ENCODE assay signal across 10 mouse cellular contexts in the genomic region with DNA sequence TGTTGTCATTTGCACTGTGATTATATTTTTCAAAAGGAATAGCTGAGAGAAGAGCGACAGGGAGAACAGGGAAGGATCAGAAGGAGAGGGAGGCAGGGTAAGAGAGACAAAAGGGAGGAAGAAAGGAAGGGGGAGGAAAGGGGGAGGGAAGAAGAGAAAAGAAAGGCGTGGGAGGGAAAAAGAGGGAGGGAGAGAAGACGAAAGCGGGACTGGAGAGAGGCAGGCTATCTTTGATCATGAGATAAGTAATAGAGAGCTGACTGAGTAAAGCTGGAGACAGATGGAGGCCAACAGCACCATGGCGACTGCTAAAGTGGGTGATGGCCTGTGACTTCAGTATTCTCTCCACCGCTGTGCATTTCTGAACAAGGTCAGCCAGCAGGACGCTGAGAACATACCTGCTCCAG.
DNase-seq lines count a peak whose midpoint lies in the region; ATAC-seq and TF ChIP-seq lines count a peak whose summit lies in the region.
"Had no signal": no experiment of that assay in that cellular context is flagged by ENCODE, and none has a peak within 500 bp of the region (broad histone marks: within the 10 kb centered on the region; RNA-seq: fewer than 3 reads in every experiment).

No protein-coding gene starts in this region.

- TF ChIP-seq CTCF in kidney, postnatal 0 days (IDR thresholded peaks at IDR 0.05; ENCODE audit: low read depth) = no peak
- TF ChIP-seq CTCF in gastrocnemius, adult 2 months (IDR thresholded peaks at IDR 0.05) = no peak

- DNase-seq in kidney, postnatal 0 days (ENCODE audit: low spot score) = peak; percentile 68
- DNase-seq in kidney, adult 18-20 months = no peak
- DNase-seq in midbrain, embryonic 14.5 days = peak; percentile 59
- DNase-seq in gastrocnemius, adult 2 months = no peak
- no peak for DNase-seq in cerebellum, postnatal 4 days (ENCODE audit: low spot score in 2 of 2)
- DNase-seq: kidney, postnatal 4 days; lung, adult 2 months had no signal

- ATAC-seq in kidney, postnatal 0 days (replicated peaks; ENCODE audit: low FRiP score, low read depth) = no peak
- no peak for ATAC-seq in embryonic facial prominence, embryonic 13.5 days (ENCODE audit: insufficient number of reproducible peaks, insufficient read depth, low FRiP score, low TSS enrichment, low read depth)
- peak; percentile 72 for ATAC-seq in forebrain, embryonic 15.5 days (replicated peaks)
- ATAC-seq in midbrain, embryonic 14.5 days (ENCODE audit: low FRiP score, low TSS enrichment) = peak; percentile 62; the same call in 1 of the 2 replicates
- ATAC-seq: activated CD4-positive, CD25-positive, alpha-beta regulatory T cell, adult 4 months had no signal

- 0 out of 2 replicates have a peak, but pooled peaks cover 6% of the 10 kb centered on the region for H3K4me1 ChIP-seq in kidney, postnatal 0 days (replicated peaks; ENCODE audit: insufficient read depth, low read length)
- H3K4me1 ChIP-seq in embryonic facial prominence, embryonic 13.5 days = peaks cover 8% of the 10 kb centered on the region; the same call in 1 of the 2 replicates
- H3K4me1 ChIP-seq in forebrain, embryonic 15.5 days = peaks cover 14% of the 10 kb centered on the region
- H3K4me1 ChIP-seq in midbrain, embryonic 14.5 days (ENCODE audit: control insufficient read depth, insufficient read depth, low read length) = peaks cover 18% of the 10 kb centered on the region

- H3K9me3 ChIP-seq in kidney, postnatal 0 days (replicated peaks; ENCODE audit: low read length) = no peaks in the 10 kb centered on the region
- H3K9me3 ChIP-seq in embryonic facial prominence, embryonic 13.5 days = no peaks in the 10 kb centered on the region
- H3K9me3 ChIP-seq in forebrain, embryonic 15.5 days = no peaks in the 10 kb centered on the region
- H3K9me3 ChIP-seq in midbrain, embryonic 14.5 days (ENCODE audit: control insufficient read depth, low read length) = no peaks in the 10 kb centered on the region

- no peaks in the 10 kb centered on the region for H3K27me3 ChIP-seq in kidney, postnatal 0 days (ENCODE audit: insufficient read depth, low read length)
- no peaks in the 10 kb centered on the region for H3K27me3 ChIP-seq in embryonic facial prominence, embryonic 13.5 days
- no peaks in the 10 kb centered on the region for H3K27me3 ChIP-seq in forebrain, embryonic 15.5 days
- no peaks in the 10 kb centered on the region for H3K27me3 ChIP-seq in midbrain, embryonic 14.5 days (ENCODE audit: control insufficient read depth, insufficient read depth, low read length)

- peak overlapping the region; percentile 75 for H3K27ac ChIP-seq in kidney, postnatal 0 days
- H3K27ac ChIP-seq in embryonic facial prominence, embryonic 13.5 days = peak overlapping the region; percentile 62
- peak overlapping the region; percentile 75 for H3K27ac ChIP-seq in forebrain, embryonic 15.5 days (replicated peaks)
- peak overlapping the region; percentile 73 for H3K27ac ChIP-seq in midbrain, embryonic 14.5 days (replicated peaks; ENCODE audit: low read depth, low read length)
- no peak overlapping the region for H3K27ac ChIP-seq in gastrocnemius, adult 2 months

- no peak overlapping the region for H3K4me3 ChIP-seq in kidney, postnatal 0 days (replicated peaks; ENCODE audit: low read depth, low read length)
- H3K4me3 ChIP-seq in embryonic facial prominence, embryonic 13.5 days = no peak overlapping the region
- H3K4me3 ChIP-seq in forebrain, embryonic 15.5 days = no peak overlapping the region
- no peak overlapping the region for H3K4me3 ChIP-seq in midbrain, embryonic 14.5 days (replicated peaks; ENCODE audit: low read depth, low read length)
- H3K4me3 ChIP-seq in gastrocnemius, adult 2 months = no peak overlapping the region

- H3K4me2 ChIP-seq in kidney, postnatal 0 days (ENCODE audit: low read length) = no peak overlapping the region
- no peak overlapping the region for H3K4me2 ChIP-seq in embryonic facial prominence, embryonic 13.5 days
- no peak overlapping the region for H3K4me2 ChIP-seq in forebrain, embryonic 15.5 days (replicated peaks)
- H3K4me2 ChIP-seq in midbrain, embryonic 14.5 days (ENCODE audit: low read length) = peak overlapping the region; percentile 38

- H3K9ac ChIP-seq in kidney, postnatal 0 days (ENCODE audit: low read depth, low read length) = no peak overlapping the region
- no peak overlapping the region for H3K9ac ChIP-seq in embryonic facial prominence, embryonic 13.5 days
- H3K9ac ChIP-seq in forebrain, embryonic 15.5 days (replicated peaks) = no peak overlapping the region
- H3K9ac ChIP-seq in midbrain, embryonic 14.5 days (replicated peaks; ENCODE audit: low read length) = peak overlapping the region; percentile 31; the same call in 1 of the 2 replicates

- no peaks in the 10 kb centered on the region for H3K36me3 ChIP-seq in kidney, postnatal 0 days (ENCODE audit: insufficient read depth, low read length)
- peaks cover 11% of the 10 kb centered on the region; the same call in 1 of the 2 replicates for H3K36me3 ChIP-seq in embryonic facial prominence, embryonic 13.5 days
- H3K36me3 ChIP-seq in forebrain, embryonic 15.5 days = no peaks in the 10 kb centered on the region
- H3K36me3 ChIP-seq in midbrain, embryonic 14.5 days (ENCODE audit: control insufficient read depth, insufficient read depth, low read length) = no peaks in the 10 kb centered on the region

- intact Hi-C loops in gastrocnemius, adult 2 months (cut with DNase I) = no loop called here

- 29% methylated on average over 7 of the region's 7 CpGs for WGBS in kidney, postnatal 0 days
- WGBS in embryonic facial prominence, embryonic 13.5 days = 64% methylated on average over 7 of the region's 7 CpGs
- WGBS in forebrain, embryonic 15.5 days = 25% methylated on average over 7 of the region's 7 CpGs
- 5% methylated on average over 7 of the region's 7 CpGs for WGBS in midbrain, embryonic 14.5 days

Comparison
In these comparisons a context has a peak if more than half of its experiments do, and no peak if none do; other contexts are left out.
1. DNase-seq: peak in kidney, postnatal 0 days (single experiment) and midbrain, embryonic 14.5 days (single experiment); none in kidney, adult 18-20 months (single experiment), gastrocnemius, adult 2 months (single experiment) and cerebellum, postnatal 4 days (0 of 2).
2. ATAC-seq: peak in forebrain, embryonic 15.5 days (single experiment) and midbrain, embryonic 14.5 days (single experiment); none in kidney, postnatal 0 days (single experiment) and embryonic facial prominence, embryonic 13.5 days (single experiment).